Mouse (Mus musculus) cerebellum, adult 2 months (tissue): ENCODE measurements around the gene Tsks.

Source experiments
- CTCF ChIP-seq: fragments of 200-500 bp; IDR thresholded peaks from 2 replicates; pipeline ENCODE4 v1.5.1; 2011; ENCODE audit warnings: low read depth, mild to moderate bottlenecking, control low read depth, low read length, moderate library complexity, borderline replicate concordance; ENCODE audit not compliant: insufficient read depth
- POLR2A ChIP-seq: fragments of 200-500 bp; IDR thresholded peaks from 2 replicates; pipeline ENCODE4 v1.6.1; 2011; ENCODE audit warnings: low read length, control low read depth, borderline replicate concordance; ENCODE audit not compliant: insufficient read depth

- TF ChIP-seq CTCF (no peak), POLR2A (no peak)
Observed at GRCm38 (mm10) chr7:44928570-44928969, 14.4 kb upstream of the Tsks start.
